Mouse (Mus musculus) megakaryocyte, embryonic 14.5 days (primary cell): ENCODE data around the gene Fkbpl.

Source experiments
- FLI1 ChIP-seq: IDR thresholded peaks from 2 replicates; pipeline ENCODE4 v1.6.1; 2012; ENCODE audit warnings: low read length, inconsistent platforms, mixed read lengths
- GATA1 ChIP-seq: IDR thresholded peaks from 3 replicates; pipeline ENCODE4 v1.6.1; 2012; ENCODE audit warnings: mixed read lengths, low read length, inconsistent platforms, borderline replicate concordance

DNA sequence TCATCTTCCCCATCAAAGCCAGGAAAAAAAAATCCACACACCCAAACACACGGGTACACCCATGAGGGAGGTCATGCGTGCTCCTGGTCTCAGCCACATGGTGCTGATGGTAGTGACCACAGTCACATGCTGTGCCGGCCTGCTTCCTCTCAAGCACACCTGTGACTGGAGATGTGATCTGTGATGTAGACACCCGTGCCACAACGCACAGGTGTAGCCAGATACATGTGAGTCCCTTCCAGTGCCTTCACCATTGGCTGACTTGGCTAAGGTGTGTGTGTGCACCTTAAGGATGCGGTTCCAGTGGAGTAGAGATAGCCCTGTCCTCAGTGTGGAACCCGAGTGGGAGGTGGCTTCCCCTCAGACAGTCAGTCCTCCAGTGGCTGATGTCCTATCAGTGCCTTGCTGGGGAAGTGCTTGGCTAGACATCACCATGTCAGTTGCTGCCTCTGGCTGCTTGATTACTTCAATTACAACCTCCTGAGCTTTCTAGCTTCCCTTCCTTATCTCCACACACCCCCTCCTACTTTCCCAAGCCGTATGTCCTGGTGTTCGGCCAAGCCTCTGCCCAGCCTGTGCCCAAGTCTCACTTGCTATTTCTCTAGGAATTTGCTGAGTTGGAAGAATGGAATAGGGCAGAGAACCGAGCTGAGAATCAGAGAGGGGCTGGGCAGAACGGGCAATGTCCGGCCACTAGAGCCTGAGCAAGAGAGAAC is 14.8 kb downstream of the Fkbpl start:
- TF ChIP-seq GATA1, result no peak
- TF ChIP-seq FLI1, result no peak
